Mouse (Mus musculus) cerebellum, postnatal 10 days (tissue): ENCODE data around the gene Macrod2.

Source experiments
- DNase-seq, 2 experiments: peaks; one replicate each; pipeline ENCODE4 v3.0.0; 2021; ENCODE audit warnings: mixed read lengths in 2 of 2

The Macrod2 gene

GRCm38 (mm10) chr2:141514976-141515375 is 1119.9 kb downstream of the Macrod2 start:
- DNase-seq = no peak

GRCm38 (mm10) chr2:141522081-141522480 is 1127.0 kb downstream of the Macrod2 start:
- no peak for DNase-seq

GRCm38 (mm10) chr2:141545877-141546276 is 1150.8 kb downstream of the Macrod2 start:
- no peak for DNase-seq

- no peak for DNase-seq
Observed at GRCm38 (mm10) chr2:141551701-141552100, 1156.6 kb downstream of the Macrod2 start.

GRCm38 (mm10) chr2:141556747-141557146 is 1161.6 kb downstream of the Macrod2 start:
- no peak for DNase-seq

GRCm38 (mm10) chr2:141558242-141558827 is 1163.2 kb downstream of the Macrod2 start:
- DNase-seq = no peak

GRCm38 (mm10) chr2:141565986-141566385 is 1170.9 kb downstream of the Macrod2 start:
- DNase-seq = no peak

- no peak for DNase-seq
Observed at GRCm38 (mm10) chr2:141571360-141571759, 1176.3 kb downstream of the Macrod2 start.

- DNase-seq = no peak
Observed at GRCm38 (mm10) chr2:141578206-141578605, 1183.1 kb downstream of the Macrod2 start.

GRCm38 (mm10) chr2:141582431-141582830 is 1187.3 kb downstream of the Macrod2 start:
- no peak for DNase-seq

GRCm38 (mm10) chr2:141582933-141583332 is 1187.8 kb downstream of the Macrod2 start:
- peak; percentile 15 to 40 for DNase-seq

GRCm38 (mm10) chr2:141587290-141587689 is 1192.2 kb downstream of the Macrod2 start:
- DNase-seq = no peak

- no peak for DNase-seq
Observed at GRCm38 (mm10) chr2:141591326-141591725, 1196.2 kb downstream of the Macrod2 start.

- DNase-seq = peak; percentile 64 to 74
Observed at GRCm38 (mm10) chr2:141594811-141595210, 1199.7 kb downstream of the Macrod2 start.

GRCm38 (mm10) chr2:141617721-141618120 is 1222.6 kb downstream of the Macrod2 start:
- peak; percentile 10 to 19 for DNase-seq

- DNase-seq = peak; percentile 92 to 96
Observed at GRCm38 (mm10) chr2:141618257-141618656, 1223.1 kb downstream of the Macrod2 start.

- DNase-seq = no peak
Observed at GRCm38 (mm10) chr2:141664051-141664450, 1268.9 kb downstream of the Macrod2 start.

- DNase-seq = no peak
Observed at GRCm38 (mm10) chr2:141672814-141673213, 1277.7 kb downstream of the Macrod2 start.

- no peak for DNase-seq
Observed at GRCm38 (mm10) chr2:141673405-141673804, 1278.3 kb downstream of the Macrod2 start.

GRCm38 (mm10) chr2:141697541-141697940 is 1302.4 kb downstream of the Macrod2 start:
- peak in 1 of 2 experiments; percentile 11 for DNase-seq

GRCm38 (mm10) chr2:141698320-141698719 is 1303.2 kb downstream of the Macrod2 start:
- DNase-seq = peak; percentile 26 to 38

GRCm38 (mm10) chr2:141700759-141701452 is 1305.8 kb downstream of the Macrod2 start:
- peak in 1 of 2 experiments; percentile 19 for DNase-seq

GRCm38 (mm10) chr2:141711785-141712184 is 1316.7 kb downstream of the Macrod2 start:
- no peak for DNase-seq

GRCm38 (mm10) chr2:141712265-141712664 is 1317.2 kb downstream of the Macrod2 start:
- no peak for DNase-seq
